Mouse (Mus musculus) hindbrain, embryonic 15.5 days (tissue): ENCODE measurements around the gene Fanci. TPM values are rescaled to one million over a fixed set of nuclear protein-coding genes. Genes with fewer than 3 reads are reported as not detected.

Source experiments
- ATAC-seq: fragments of 200-750 bp; cut with Nextera tagmentation; 2 replicates; pipeline ENCODE4 v1.8.0; 2017; ENCODE audit warnings: low read depth, moderate number of reproducible peaks, moderate TSS enrichment; ENCODE audit not compliant: low FRiP score
- H3K27ac ChIP-seq: fragments of 300-500 bp; sonication (generic); replicated peaks from 2 replicates; pipeline ENCODE4 v1.5.1; 2015; ENCODE audit warnings: mild to moderate bottlenecking, inconsistent platforms
- H3K27me3 ChIP-seq: fragments of 300-500 bp; sonication (generic); 2 replicates; pipeline ENCODE4 v1.6.1; 2015; ENCODE audit warnings: control low read depth, inconsistent platforms
- H3K36me3 ChIP-seq: fragments of 300-500 bp; sonication (generic); 2 replicates; pipeline ENCODE4 v1.6.1; 2015; ENCODE audit warnings: control low read depth, inconsistent platforms
- H3K4me1 ChIP-seq: fragments of 300-500 bp; sonication (generic); replicated peaks from 2 replicates; pipeline ENCODE4 v1.6.1; 2015; ENCODE audit warnings: control low read depth, inconsistent platforms
- H3K4me2 ChIP-seq: fragments of 300-500 bp; sonication (generic); 2 replicates; pipeline ENCODE4 v1.6.1; 2015; ENCODE audit warnings: moderate library complexity, mild to moderate bottlenecking, inconsistent platforms
- H3K4me3 ChIP-seq: fragments of 300-500 bp; sonication (generic); 2 replicates; pipeline ENCODE4 v1.5.1; 2015; ENCODE audit warnings: mild to moderate bottlenecking, inconsistent platforms
- H3K9ac ChIP-seq: fragments of 300-500 bp; sonication (generic); 2 replicates; pipeline ENCODE4 v1.6.1; 2015; ENCODE audit warnings: inconsistent platforms
- H3K9me3 ChIP-seq: fragments of 300-500 bp; sonication (generic); 2 replicates; pipeline ENCODE4 v1.6.1; 2016; ENCODE audit warnings: control low read depth, inconsistent platforms
- WGBS: fragments of 180-500 bp; shearing (Covaris S2); methylation state at CpG from one replicate; pipeline ENCODE4 v1.1.7; 2015; 5-methylcytosine and 5-hydroxymethylcytosine counted together
- polyA plus RNA-seq: library from polyadenylated mRNA; unstranded; fragments of >200 nt; fragmentation: Nextera tagmentation; extraction: Ambion mirVana; gene quantifications from 2 replicates; pipeline ENCODE4 v1.2.1, GENCODE M21; 2015

Fanci gene
- polyA plus RNA-seq, 1 experiment from 2014 or later = 1.9 TPM

DNA sequence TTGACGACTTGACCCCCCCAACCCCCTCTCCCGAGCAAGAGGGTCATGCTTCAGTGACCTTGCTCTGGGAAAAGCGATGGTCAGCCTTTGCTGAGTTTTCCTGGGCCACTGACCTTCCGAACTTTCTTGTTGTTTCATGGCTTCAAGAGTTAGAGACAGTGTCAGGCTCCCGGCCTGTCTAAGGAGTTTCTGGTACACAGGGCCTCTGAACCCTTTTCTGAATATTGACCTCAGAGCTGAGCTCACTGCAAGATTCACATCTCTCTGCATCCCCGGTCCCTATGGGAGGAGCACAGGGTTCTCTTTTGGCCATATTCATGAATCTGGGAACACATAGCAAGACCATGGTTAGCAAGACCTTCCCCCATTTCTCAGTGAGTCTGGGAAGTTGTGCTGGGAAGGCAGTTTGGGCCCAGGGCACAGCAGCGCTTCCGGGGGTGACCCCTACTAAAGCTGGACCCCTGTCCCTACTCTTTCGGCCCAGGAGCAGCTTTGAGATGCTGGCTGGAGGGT lies 105.1 kb downstream of the Fanci start:
- ATAC-seq = no peak
- Histone ChIP-seq H3K9ac (peak overlapping the region; percentile 41), H3K4me1 (peaks cover 36% of the 10 kb centered on the region), H3K4me3 (peak overlapping the region; percentile 37), H3K9me3 (no peaks in the 10 kb centered on the region), H3K27me3 (peaks cover 3% of the 10 kb centered on the region; the same call in 1 of the 2 replicates), H3K4me2 (peak overlapping the region; percentile 87), H3K36me3 (no peaks in the 10 kb centered on the region), H3K27ac (peak overlapping the region; percentile 73)
- WGBS = 8% methylated on average over 9 of the region's 9 CpGs

DNA sequence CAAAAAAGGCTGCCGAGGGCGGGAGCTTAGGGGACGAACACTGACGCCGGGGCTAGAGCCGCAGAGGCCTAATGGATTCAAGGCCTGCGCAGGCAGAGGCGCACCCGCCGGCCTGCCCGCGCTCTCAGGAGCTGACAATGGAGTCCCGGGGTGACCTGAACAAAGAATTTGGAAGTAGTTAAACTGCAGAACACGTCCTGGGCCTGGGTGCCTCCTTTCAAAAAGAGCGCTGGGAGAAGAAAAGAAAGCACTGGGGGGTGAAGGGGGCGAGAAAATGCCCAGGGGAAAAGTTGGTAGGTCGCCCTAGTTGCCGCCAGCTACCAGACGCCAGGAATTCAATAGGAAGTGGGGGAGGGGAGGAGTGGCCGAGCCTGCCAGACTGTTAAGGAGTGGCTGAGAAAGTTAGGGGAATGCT lies 106.0 kb downstream of the Fanci start:
- Histone ChIP-seq H3K36me3 (no peaks in the 10 kb centered on the region), H3K4me1 (peaks cover 42% of the 10 kb centered on the region), H3K4me3 (no peak overlapping the region), H3K9ac (no peak overlapping the region), H3K27me3 (peaks cover 3% of the 10 kb centered on the region; the same call in 1 of the 2 replicates), H3K9me3 (no peaks in the 10 kb centered on the region), H3K27ac (peak overlapping the region; percentile 73), H3K4me2 (peak overlapping the region; percentile 87)
- ATAC-seq = peak; percentile 10; the same call in 1 of the 2 replicates
- 8% methylated on average over 20 of the region's 20 CpGs for WGBS

DNA sequence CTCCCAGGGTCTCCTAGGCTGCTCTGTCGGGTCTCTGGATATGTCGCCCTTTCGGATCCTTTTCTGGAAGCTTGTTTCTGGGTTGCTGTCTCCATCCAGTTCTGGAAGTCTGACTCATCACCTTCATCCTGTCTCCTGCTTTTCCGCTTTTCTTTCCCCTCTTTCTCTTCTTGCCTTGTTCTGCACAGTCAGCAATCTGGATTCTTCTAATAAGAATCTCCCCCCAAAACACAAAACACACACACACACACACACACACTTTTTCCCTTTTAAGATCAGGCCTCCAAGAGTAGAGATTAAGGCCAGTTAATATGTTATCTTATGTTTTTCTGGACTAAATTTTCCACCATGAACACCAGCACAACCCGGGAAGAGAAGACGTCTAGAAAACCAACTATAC lies 106.6 kb downstream of the Fanci start:
- Histone ChIP-seq H3K9ac (no peak overlapping the region), H3K27me3 (peaks cover 3% of the 10 kb centered on the region; the same call in 1 of the 2 replicates), H3K4me1 (peaks cover 49% of the 10 kb centered on the region), H3K27ac (peak overlapping the region; percentile 73), H3K36me3 (no peaks in the 10 kb centered on the region), H3K9me3 (no peaks in the 10 kb centered on the region), H3K4me3 (no peak overlapping the region), H3K4me2 (peak overlapping the region; percentile 87)
- ATAC-seq = no peak
- WGBS = 15% methylated on average over 6 of the region's 6 CpGs

DNA sequence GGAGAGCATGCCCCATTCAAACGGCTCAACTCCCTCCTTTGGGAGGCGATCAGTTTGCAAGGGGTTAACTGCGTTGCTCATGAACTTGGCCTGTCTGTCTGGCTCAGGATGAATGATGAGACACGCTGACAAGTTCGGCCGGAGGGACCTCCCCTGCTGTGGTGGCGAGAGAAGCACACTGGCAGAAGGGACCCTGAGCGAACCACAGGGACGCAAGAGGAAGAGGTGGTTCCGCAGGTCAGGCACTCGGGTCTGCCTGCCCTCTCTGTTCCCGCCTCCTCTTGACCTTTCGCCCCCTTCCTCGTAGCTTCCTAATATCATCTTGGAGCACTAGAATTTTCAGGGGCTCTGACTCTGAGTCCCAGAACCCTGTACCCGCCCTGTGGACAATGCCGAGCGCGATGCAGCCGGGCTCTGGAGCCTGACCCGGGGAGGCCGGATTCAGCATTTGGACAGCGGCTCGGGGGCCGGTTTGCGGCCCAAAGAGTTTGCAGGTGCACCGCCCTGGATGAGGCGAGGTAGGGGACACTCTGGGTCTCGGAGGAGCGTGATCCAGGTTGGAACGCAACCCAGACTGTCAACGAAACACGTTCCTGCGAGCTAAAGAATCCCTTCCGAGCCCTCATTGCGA lies 107.4 kb downstream of the Fanci start:
- no peak for ATAC-seq
- Histone ChIP-seq H3K4me3 (peak overlapping the region; percentile 90), H3K36me3 (no peaks in the 10 kb centered on the region), H3K4me1 (peaks cover 54% of the 10 kb centered on the region), H3K4me2 (peak overlapping the region; percentile 87), H3K9ac (peak overlapping the region; percentile 99), H3K9me3 (no peaks in the 10 kb centered on the region), H3K27me3 (peaks cover 3% of the 10 kb centered on the region; the same call in 1 of the 2 replicates), H3K27ac (peak overlapping the region; percentile 97)
- under 1% methylated on average over 35 of the region's 35 CpGs for WGBS

Other genes starting within 250 kb of the Fanci start
- 206 and 214 TPM in 2 replicates for gene Mfge8, start 242.9 kb upstream of the Fanci start, polyA plus RNA-seq
- 18.9 and 19.8 TPM in 2 replicates for gene Abhd2, start 118.7 kb upstream of the Fanci start, polyA plus RNA-seq
- 20.1 and 23.0 TPM in 2 replicates for gene Rlbp1, start 4.9 kb upstream of the Fanci start, polyA plus RNA-seq
- gene Polg, start 74.4 kb downstream of the Fanci start, polyA plus RNA-seq = 26.5 and 27.0 TPM in 2 replicates
- 4.0 and 5.1 TPM in 2 replicates for gene Rhcg, start 225.7 kb downstream of the Fanci start, polyA plus RNA-seq